Mouse (Mus musculus) erythroblast, embryonic 14.5 days (primary cell): ENCODE measurements around the gene Uckl1. TPM values are rescaled to one million over a fixed set of nuclear protein-coding genes. Genes with fewer than 3 reads are reported as not detected.

ENCODE experiments used
- H3K27me3 ChIP-seq: 2 replicates; pipeline ENCODE4 v1.6.1; 2012; ENCODE audit warnings: inconsistent platforms; ENCODE audit not compliant: control insufficient read depth
- H3K36me3 ChIP-seq: 2 replicates; pipeline ENCODE4 v1.6.1; 2012; ENCODE audit warnings: mild to moderate bottlenecking, inconsistent platforms; ENCODE audit not compliant: control insufficient read depth
- H3K4me1 ChIP-seq: 2 replicates; pipeline ENCODE4 v1.6.1; 2012; ENCODE audit warnings: inconsistent platforms; ENCODE audit not compliant: control insufficient read depth
- H3K4me3 ChIP-seq: replicated peaks from 2 replicates; pipeline ENCODE3; 2012; ENCODE audit warnings: moderate library complexity, mild to moderate bottlenecking, inconsistent platforms
- H3K9me3 ChIP-seq: 2 replicates; pipeline ENCODE4 v1.6.1; 2012; ENCODE audit warnings: low read length, inconsistent platforms, mixed read lengths; ENCODE audit not compliant: control insufficient read depth
- GATA1 ChIP-seq: IDR thresholded peaks from 2 replicates; pipeline ENCODE4 v1.6.1; 2012; ENCODE audit warnings: low read length, inconsistent platforms, mixed read lengths
- TAL1 ChIP-seq: IDR thresholded peaks from 3 replicates; pipeline ENCODE4 v1.6.1; 2012; ENCODE audit warnings: low read length, inconsistent platforms, mixed read lengths
- polyA plus RNA-seq: library from polyadenylated mRNA; stranded (reverse); fragments of >175 nt; gene quantifications from 2 replicates; pipeline ENCODE4 v1.2.3, GENCODE M21; 2012

The Uckl1 gene
- polyA plus RNA-seq, 1 experiment, result 1.5 TPM

DNA sequence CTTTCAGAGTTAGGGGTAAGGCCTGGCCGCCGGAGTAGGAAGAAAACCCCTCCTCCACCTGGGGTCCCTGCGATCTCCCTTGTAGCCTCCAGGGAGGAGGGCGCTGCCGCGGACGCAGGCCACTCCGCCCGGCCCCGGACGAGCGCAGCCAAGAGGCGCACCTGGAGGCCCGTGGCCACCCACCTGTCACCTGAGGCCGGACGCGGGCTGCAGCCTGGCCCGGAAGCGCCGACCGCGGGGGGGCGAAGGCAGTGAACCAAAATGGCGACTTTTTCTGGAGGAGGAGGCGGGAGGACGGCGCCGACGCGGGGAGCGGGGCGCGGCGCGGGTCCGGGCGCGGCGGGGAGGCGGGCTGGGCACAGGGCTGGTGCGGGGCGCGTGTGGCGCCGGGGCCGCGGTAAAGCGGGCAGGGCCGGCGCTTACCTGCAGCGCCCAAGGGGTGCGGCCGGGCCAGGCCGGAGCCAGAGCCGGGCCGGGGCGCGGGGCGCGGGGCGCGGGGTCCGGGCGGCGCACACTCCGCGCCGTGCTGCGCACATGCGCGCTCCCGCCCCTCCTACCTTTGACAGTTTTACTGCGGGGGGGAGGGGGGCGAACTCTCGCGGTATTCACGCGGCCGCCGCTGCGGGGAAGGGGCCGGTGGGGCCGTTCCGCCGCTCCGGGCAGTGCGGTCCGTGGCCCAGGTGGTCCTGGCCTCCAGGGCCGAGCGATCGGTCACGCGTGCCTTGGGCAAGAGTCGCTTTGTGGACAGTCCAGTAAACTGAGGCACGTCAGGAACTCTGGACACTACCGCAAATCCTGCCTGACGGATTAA is 7.7 kb upstream of the Uckl1 start, which contains the start of gene Zfp512b:
Gene Zfp512b (minus strand): TSS at position 573 of the 811 bp plus-strand sequence.
- TF ChIP-seq GATA1 (no peak), TAL1 (no peak)
- Histone ChIP-seq H3K27me3 (peaks cover 12% of the 10 kb centered on the region), H3K9me3 (no peaks in the 10 kb centered on the region), H3K36me3 (peaks cover 33% of the 10 kb centered on the region), H3K4me3 (peak within 1 kb of the TSS; percentile 81), H3K4me1 (peaks cover 49% of the 10 kb centered on the region)

DNA sequence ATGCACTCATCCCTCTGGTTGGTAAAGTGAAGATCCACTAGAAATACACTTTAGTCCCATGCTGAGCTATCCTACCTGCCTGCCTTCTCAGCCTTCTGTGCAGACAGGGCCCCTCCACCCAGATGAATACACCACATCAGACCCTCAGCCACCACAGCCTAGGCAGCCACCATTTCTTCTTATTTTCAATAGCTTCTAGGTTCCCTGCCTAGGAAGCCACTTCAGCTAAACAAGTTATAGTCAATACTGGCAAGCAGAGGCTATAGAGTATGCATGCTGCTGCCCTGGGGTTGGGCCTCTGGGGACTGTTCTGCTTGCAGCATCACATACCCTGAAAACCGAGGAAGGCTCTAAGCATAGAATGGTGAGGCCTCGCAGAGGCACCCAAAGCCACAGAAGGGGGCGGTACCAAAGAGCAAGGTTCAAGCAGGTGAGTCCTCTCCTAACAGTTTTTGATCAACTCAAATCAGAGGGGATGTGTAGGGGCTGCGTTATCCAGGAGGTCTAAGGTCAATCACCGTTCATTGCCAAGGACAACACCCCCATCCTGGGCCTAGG is 6.9 kb upstream of the Uckl1 start, which contains the start of gene Prpf6:
Gene Prpf6 (plus strand): TSS at position 341 of the 558 bp plus-strand sequence.
- no peak for TF ChIP-seq TAL1
- no peak for TF ChIP-seq GATA1
- Histone ChIP-seq H3K4me1 (peaks cover 45% of the 10 kb centered on the region), H3K27me3 (peaks cover 5% of the 10 kb centered on the region)

DNA sequence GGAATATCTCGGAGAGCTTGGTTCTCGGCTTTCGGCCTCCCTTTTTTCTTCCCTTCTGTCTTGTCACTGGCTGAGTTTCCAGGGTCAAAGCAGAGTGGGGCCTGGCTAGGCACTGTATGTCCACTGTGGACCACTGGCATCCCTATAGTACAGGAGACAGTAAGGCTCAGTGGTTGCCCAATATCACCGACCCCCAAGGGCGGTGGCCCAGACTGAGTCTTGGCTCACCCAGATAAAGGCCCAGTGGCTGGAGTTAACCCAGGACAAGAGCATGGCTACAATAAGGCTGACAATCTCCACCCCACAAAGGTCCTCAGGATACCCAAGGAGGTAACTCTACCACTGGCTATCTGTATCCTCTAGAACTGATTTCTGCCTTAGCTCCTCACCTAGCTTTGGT is 5.8 kb upstream of the Uckl1 start:
- TF ChIP-seq GATA1, result no peak
- no peak for TF ChIP-seq TAL1
- Histone ChIP-seq H3K4me1 (peaks cover 45% of the 10 kb centered on the region), H3K36me3 (peaks cover 51% of the 10 kb centered on the region), H3K27me3 (peaks cover 3% of the 10 kb centered on the region), H3K4me3 (no peak overlapping the region), H3K9me3 (no peaks in the 10 kb centered on the region)

More for the DNA sequence above, 6.9 kb upstream of the Uckl1 start, which contains the start of gene Prpf6:
- H3K36me3 ChIP-seq, result peaks cover 40% of the 10 kb centered on the region
- no peaks in the 10 kb centered on the region for H3K9me3 ChIP-seq
- H3K4me3 ChIP-seq, result peak within 1 kb of the TSS; percentile 81

DNA sequence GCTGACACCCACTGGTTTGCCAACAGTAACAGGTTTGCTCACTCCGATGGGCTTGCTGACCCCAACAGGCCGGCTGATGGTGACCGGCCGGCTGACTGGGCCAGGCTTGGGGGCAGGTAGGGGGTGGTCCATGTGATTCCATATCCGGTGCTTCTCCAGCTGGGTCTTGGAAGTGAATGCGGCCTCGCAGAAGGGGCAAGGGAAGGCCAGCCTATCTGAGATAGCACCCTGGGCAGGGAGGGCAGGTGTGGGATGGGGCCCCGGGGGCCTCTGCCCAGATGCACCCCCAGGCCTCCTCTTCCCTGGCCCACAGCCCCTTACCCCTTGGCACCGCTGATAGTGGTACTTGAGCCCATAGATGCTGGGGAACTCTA is 5.0 kb upstream of the Uckl1 start:
- Histone ChIP-seq H3K4me1 (peaks cover 47% of the 10 kb centered on the region), H3K27me3 (peaks cover 3% of the 10 kb centered on the region), H3K4me3 (no peak overlapping the region), H3K9me3 (no peaks in the 10 kb centered on the region), H3K36me3 (peaks cover 57% of the 10 kb centered on the region)
- no peak for TF ChIP-seq TAL1
- TF ChIP-seq GATA1, result no peak

DNA sequence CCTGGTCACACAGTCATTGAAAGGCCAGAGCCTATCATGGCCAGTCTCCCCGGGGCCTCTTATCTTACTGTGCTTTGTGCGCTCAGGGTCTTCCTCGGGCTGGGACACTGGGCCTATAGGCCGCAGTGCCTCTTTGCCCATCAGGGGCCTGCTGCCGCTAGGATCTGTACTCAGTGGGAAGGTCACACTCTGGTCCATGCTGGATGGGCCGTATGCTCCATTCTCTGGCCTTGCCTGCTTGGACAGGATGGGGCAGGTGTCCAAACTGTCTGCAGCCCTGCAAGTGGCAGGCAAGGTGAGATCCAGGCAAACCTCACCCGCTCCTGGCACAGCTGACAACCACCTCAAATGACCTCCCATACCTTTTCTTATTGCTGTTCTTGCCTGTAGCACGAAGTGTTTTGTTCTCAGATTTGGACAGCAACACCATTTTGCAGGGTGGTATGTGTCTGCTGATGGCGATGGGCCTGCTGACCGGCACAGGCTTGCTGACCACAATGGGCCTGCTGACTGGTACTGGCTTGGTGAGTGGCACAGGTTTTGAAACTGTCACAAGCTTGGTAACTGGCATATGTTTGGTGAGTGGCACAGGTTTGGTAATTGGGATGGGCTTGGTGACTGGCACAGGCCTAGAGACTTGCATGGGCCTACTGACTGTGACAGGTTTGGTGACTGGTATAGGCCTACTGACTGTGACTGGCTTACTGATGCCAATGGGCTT is 4.5 kb upstream of the Uckl1 start:
- Histone ChIP-seq H3K9me3 (no peaks in the 10 kb centered on the region), H3K36me3 (peaks cover 62% of the 10 kb centered on the region), H3K4me1 (peaks cover 53% of the 10 kb centered on the region), H3K27me3 (peaks cover 3% of the 10 kb centered on the region), H3K4me3 (no peak overlapping the region)
- TF ChIP-seq TAL1 (no peak), GATA1 (no peak)

DNA sequence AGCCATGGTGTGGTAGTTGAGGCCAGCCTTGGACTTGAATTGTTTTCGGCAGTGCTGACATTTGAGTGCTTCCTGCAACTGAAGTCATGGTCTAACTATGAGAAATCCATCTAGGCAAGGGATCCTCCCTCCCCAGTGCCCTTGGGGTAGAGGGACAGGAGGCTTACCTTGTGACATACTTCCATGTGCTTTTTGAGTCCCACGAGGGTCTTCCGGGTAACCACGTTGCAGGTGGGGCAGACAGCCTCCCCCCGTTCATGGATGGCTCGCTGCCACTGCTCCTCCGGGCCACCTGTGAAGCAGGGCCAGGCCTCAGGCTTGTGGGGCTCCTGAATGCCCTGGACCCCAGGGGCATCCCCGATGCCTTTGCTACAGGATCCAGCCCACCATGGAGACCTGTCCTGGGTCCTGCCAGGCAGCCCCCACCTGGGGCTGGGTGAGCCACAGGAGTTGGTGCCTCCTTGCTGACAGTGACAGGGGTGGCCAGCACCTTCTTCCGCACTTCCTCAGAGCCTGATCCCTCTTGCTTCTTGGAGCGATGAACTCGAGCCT is 3.6 kb upstream of the Uckl1 start:
- H3K9me3 ChIP-seq, result no peaks in the 10 kb centered on the region
- TF ChIP-seq GATA1 (no peak), TAL1 (no peak)
- peaks cover 69% of the 10 kb centered on the region for H3K36me3 ChIP-seq
- H3K27me3 ChIP-seq, result peaks cover 3% of the 10 kb centered on the region
- H3K4me1 ChIP-seq, result peaks cover 59% of the 10 kb centered on the region
- H3K4me3 ChIP-seq, result no peak overlapping the region

DNA sequence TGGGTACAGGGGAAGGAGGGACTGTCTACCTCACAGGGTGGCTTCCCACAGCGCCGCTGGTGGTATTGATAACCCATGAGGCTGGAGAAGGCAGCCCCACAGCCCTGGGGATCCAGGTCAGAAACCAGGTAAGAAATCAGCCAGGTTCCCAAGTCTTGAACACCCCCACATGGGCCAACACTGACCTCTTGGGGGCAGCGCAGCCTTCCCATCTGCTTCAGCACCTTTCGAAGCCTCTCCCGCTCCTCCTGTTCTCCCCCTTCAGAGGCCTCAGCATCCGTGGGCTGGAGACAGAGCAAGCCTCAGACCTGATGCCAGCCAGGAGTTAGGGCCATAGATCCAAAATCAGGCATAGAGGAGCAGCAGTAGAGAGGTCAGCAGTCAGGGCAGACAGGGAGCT is 3.1 kb upstream of the Uckl1 start:
- TF ChIP-seq TAL1, result no peak
- no peak for TF ChIP-seq GATA1
- peaks cover 71% of the 10 kb centered on the region for H3K36me3 ChIP-seq
- no peak overlapping the region for H3K4me3 ChIP-seq
- peaks cover 2% of the 10 kb centered on the region for H3K27me3 ChIP-seq
- peaks cover 58% of the 10 kb centered on the region for H3K4me1 ChIP-seq
- H3K9me3 ChIP-seq, result no peaks in the 10 kb centered on the region

DNA sequence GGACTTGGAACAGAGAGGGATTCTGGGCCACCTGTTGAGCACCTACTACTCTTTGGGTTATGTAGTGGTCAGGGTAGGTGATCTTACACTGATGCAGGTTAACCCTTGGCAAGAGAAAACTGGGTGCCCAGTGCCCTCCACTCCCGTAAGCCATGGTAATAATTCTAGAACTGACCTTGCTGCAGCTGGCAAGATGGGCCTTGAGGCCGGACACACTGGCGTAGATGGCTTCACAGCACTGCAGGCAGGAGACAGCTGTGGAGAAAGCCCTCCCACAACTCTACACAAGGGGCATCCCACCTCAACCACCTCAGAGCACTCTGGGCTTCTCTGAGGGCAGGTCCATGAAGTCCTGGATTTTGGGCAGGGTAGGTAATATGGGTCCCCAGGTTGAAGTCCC is 1.4 kb upstream of the Uckl1 start:
- TF ChIP-seq GATA1, result no peak
- TF ChIP-seq TAL1, result no peak
- H3K36me3 ChIP-seq, result peaks cover 71% of the 10 kb centered on the region
- H3K4me1 ChIP-seq, result peaks cover 58% of the 10 kb centered on the region

DNA sequence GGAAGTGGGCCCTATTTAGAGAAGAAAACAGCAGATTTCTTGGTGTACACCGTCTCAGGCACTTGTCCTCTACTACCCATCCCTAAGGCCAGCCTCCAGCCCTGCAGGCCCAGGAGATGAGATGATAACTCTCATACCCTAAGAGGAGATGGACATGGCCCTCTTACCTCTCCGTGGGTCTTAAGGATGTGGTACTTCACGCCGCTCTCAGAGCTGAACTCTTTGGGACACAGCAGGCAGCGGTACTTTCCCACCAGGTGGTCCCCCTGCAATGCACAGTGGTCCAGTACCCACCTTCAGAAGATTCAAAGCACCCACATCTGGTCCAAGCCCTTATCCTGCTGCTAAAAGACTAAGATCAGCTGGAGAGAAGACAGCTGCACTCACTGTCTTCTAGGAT is 814 bp upstream of the Uckl1 start:
- TF ChIP-seq GATA1, result no peak
- TF ChIP-seq TAL1, result no peak
- Histone ChIP-seq H3K9me3 (no peaks in the 10 kb centered on the region), H3K4me1 (peaks cover 58% of the 10 kb centered on the region), H3K36me3 (peaks cover 68% of the 10 kb centered on the region), H3K27me3 (no peaks in the 10 kb centered on the region), H3K4me3 (no peak overlapping the region)

More for the DNA sequence above, 1.4 kb upstream of the Uckl1 start:
- no peak overlapping the region for H3K4me3 ChIP-seq
- H3K27me3 ChIP-seq, result no peaks in the 10 kb centered on the region
- H3K9me3 ChIP-seq, result no peaks in the 10 kb centered on the region
